28 mouse cellular contexts compared by ENCODE assay signal in the genomic region with DNA sequence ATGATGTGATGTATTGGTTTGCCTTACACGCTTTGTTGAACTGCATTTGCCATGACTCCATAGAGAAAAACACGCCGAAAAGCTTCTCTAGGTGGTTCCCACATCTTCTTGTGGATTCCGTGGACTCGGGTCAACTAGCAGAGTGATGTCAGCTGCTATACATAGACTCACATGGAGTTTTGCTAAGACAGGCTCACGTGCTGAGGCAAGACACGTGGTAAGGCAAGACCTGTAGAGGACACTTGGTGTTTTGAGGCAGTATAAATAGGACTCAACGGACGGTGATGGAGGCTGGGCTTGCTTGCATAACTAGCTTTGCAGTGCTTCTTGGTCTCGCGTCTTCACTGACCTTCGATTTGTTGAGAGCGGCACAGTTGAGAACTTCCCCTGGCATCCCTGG. TPM values are rescaled to one million over a fixed set of nuclear protein-coding genes. Genes with fewer than 3 reads are reported as not detected.
DNase-seq lines count a peak whose midpoint lies in the region; ATAC-seq and TF ChIP-seq lines count a peak whose summit lies in the region.
"Had no signal": no experiment of that assay in that cellular context is flagged by ENCODE, and none has a peak within 500 bp of the region (broad histone marks: within the 10 kb centered on the region; RNA-seq: fewer than 3 reads in every experiment).

No protein-coding gene starts in this region.

- 0 out of 2 replicates have a peak, but pooled peaks cover 2% of the 10 kb centered on the region for H3K27me3 ChIP-seq in heart, embryonic 15.5 days
- peaks cover under 1% of the 10 kb centered on the region for H3K27me3 ChIP-seq in CH12.LX (replicated peaks)
- H3K27me3 ChIP-seq: forebrain, embryonic 15.5 days; hindbrain, embryonic 12.5 days; hindbrain, embryonic 15.5 days had no signal

- intact Hi-C loops in heart, postnatal 14 days (cut with DNase I) = no loop called here

- no peak for TF ChIP-seq EP300 in CH12.LX (IDR thresholded peaks at IDR 0.05; ENCODE audit: low read length)

- no peak for TF ChIP-seq RAD21 in CH12.LX (IDR thresholded peaks at IDR 0.05; ENCODE audit: low read depth, low read length)

- no peak overlapping the region for H3K9ac ChIP-seq in heart, embryonic 15.5 days
- no peak overlapping the region for H3K9ac ChIP-seq in CH12.LX (ENCODE audit: insufficient read depth, low read depth)
- H3K9ac ChIP-seq: embryonic facial prominence, embryonic 13.5 days; forebrain, embryonic 12.5 days; forebrain, embryonic 15.5 days; heart, embryonic 12.5 days; hindbrain, embryonic 12.5 days; hindbrain, embryonic 15.5 days had no signal

- no peak overlapping the region for H3K27ac ChIP-seq in heart, embryonic 15.5 days
- H3K27ac ChIP-seq in CH12.LX (ENCODE audit: insufficient read depth, low read depth) = no peak overlapping the region
- H3K27ac ChIP-seq: embryonic facial prominence, embryonic 10.5 days; embryonic facial prominence, embryonic 13.5 days; forebrain, embryonic 12.5 days; forebrain, embryonic 15.5 days; hindbrain, embryonic 12.5 days; hindbrain, embryonic 15.5 days had no signal

- ATAC-seq in heart, embryonic 15.5 days (replicated peaks; ENCODE audit: insufficient number of reproducible peaks, insufficient read depth, low FRiP score, low read depth) = 0 out of 2 replicates have a peak, but pooled peaks have one; percentile 67
- ATAC-seq: forebrain, embryonic 15.5 days; intestine, postnatal 0 days had no signal

- no peaks in the 10 kb centered on the region for H3K36me3 ChIP-seq in heart, embryonic 15.5 days
- no peaks in the 10 kb centered on the region for H3K36me3 ChIP-seq in CH12.LX (replicated peaks in 1 of 2; ENCODE audit: control insufficient read depth in 1 of 2, insufficient read depth in 1 of 2, low read length in 1 of 2)
- H3K36me3 ChIP-seq: embryonic facial prominence, embryonic 10.5 days; embryonic facial prominence, embryonic 13.5 days; forebrain, embryonic 12.5 days; forebrain, embryonic 15.5 days; G1E; heart, embryonic 12.5 days; hindbrain, embryonic 12.5 days; hindbrain, embryonic 15.5 days had no signal

- in situ Hi-C loops in CH12.LX (cut with MboI; ENCODE audit: low pct_ligation_motif_present, low pct_unique_long_range_greater_than_20kb, low sequenced_read_pairs) = loop anchor here (25.0 kb wide), 1 partner anchor 164 kb away; a partner anchor contains a TSS

- H3K4me1 ChIP-seq in heart, embryonic 15.5 days (replicated peaks) = peaks cover 6% of the 10 kb centered on the region; the same call in 1 of the 2 replicates
- H3K4me1 ChIP-seq in CH12.LX (ENCODE audit: control insufficient read depth in 1 of 2, insufficient read depth in 2 of 2) = peaks cover 12 to 26% of the 10 kb centered on the region in 2 experiments
- H3K4me1 ChIP-seq: forebrain, embryonic 12.5 days; forebrain, embryonic 15.5 days; hindbrain, embryonic 15.5 days had no signal

- 57% methylated on average over 13 of the region's 13 CpGs for WGBS in heart, embryonic 15.5 days

- no peak for TF ChIP-seq CTCF in CH12.LX (conservative IDR thresholded peaks at IDR 0.05 in 1 of 2, IDR thresholded peaks at IDR 0.05 in 1 of 2; ENCODE audit: low read depth in 2 of 2, low read length in 2 of 2)

- dilution Hi-C loops in CH12.LX (cut with MboI; ENCODE audit: extremely low pct_ligation_motif_present, extremely low pct_unique_long_range_greater_than_20kb, low sequenced_read_pairs) = no loop called here

- H3K79me2 ChIP-seq in CH12.LX (replicated peaks; ENCODE audit: control insufficient read depth, extremely low read depth, insufficient read depth, poor library complexity, severe bottlenecking) = no peaks in the 10 kb centered on the region

- H3K4me3 ChIP-seq in heart, embryonic 15.5 days = no peak overlapping the region
- no peak overlapping the region for H3K4me3 ChIP-seq in CH12.LX (replicated peaks in 1 of 3; ENCODE audit: low read depth in 2 of 3, low read length in 2 of 3, poor library complexity in 1 of 3)
- H3K4me3 ChIP-seq: embryonic facial prominence, embryonic 10.5 days; embryonic facial prominence, embryonic 13.5 days; erythroblast, embryonic 14.5 days; forebrain, embryonic 12.5 days; forebrain, embryonic 15.5 days; heart, embryonic 12.5 days; hindbrain, embryonic 12.5 days; hindbrain, embryonic 15.5 days had no signal

- no peak overlapping the region for H3K4me2 ChIP-seq in heart, embryonic 15.5 days
- no peak overlapping the region for H3K4me2 ChIP-seq in CH12.LX (ENCODE audit: insufficient read depth, low read depth, poor library complexity, severe bottlenecking)
- H3K4me2 ChIP-seq: embryonic facial prominence, embryonic 13.5 days; forebrain, embryonic 12.5 days; forebrain, embryonic 15.5 days; heart, embryonic 12.5 days; hindbrain, embryonic 12.5 days; hindbrain, embryonic 15.5 days had no signal

- H3K9me3 ChIP-seq in heart, embryonic 15.5 days (replicated peaks) = no peaks in the 10 kb centered on the region
- H3K9me3 ChIP-seq in CH12.LX (replicated peaks; ENCODE audit: low read length) = no peaks in the 10 kb centered on the region
- H3K9me3 ChIP-seq: embryonic facial prominence, embryonic 10.5 days; embryonic facial prominence, embryonic 13.5 days; forebrain, embryonic 12.5 days; forebrain, embryonic 15.5 days; G1E; heart, embryonic 12.5 days; hindbrain, embryonic 12.5 days; hindbrain, embryonic 15.5 days had no signal

- TF ChIP-seq POLR2A in CH12.LX (IDR thresholded peaks at IDR 0.05; ENCODE audit: low read depth, low read length) = no peak

- peak; percentile 86 for DNase-seq in heart, adult 11 months
- DNase-seq in heart, postnatal 4 days = no peak
- no peak for DNase-seq in heart, postnatal 14 days
- DNase-seq in CH12.LX (ENCODE audit: extremely low read depth) = no peak
- no peak for DNase-seq in spleen, adult 18-20 months
- DNase-seq: adrenal gland, adult 2 months; adrenal gland, postnatal 14 days; cerebellum, adult 11-12 months; cerebellum, adult 8-10 months; cerebellum, postnatal 10 days; cerebellum, postnatal 36 days; embryo, embryonic 11 days; gastrocnemius, postnatal 25 days; kidney, adult 9 months had no signal

TF ChIP-seq in CH12.LX, 34 proteins besides CTCF, POLR2A, EP300 and RAD21:
- TF ChIP-seq BHLHE40 (IDR thresholded peaks at IDR 0.05; ENCODE audit: low read depth, low read length) (peak; percentile 69), POLR2AphosphoS2 (IDR thresholded peaks at IDR 0.05; ENCODE audit: low read depth, low read length) (no peak), JUN (IDR thresholded peaks at IDR 0.05; ENCODE audit: insufficient read depth, low read depth, low read length) (no peak), ZC3H11A (IDR thresholded peaks at IDR 0.05; ENCODE audit: low read depth, low read length) (no peak), MEF2A (IDR thresholded peaks at IDR 0.05; ENCODE audit: borderline replicate concordance, low read depth, low read length) (0 out of 2 replicates have a peak, but pooled peaks have one; percentile 19), GABPA (IDR thresholded peaks at IDR 0.05; ENCODE audit: insufficient replicate concordance, low read depth, low read length) (no peak), SIN3A (IDR thresholded peaks at IDR 0.05; ENCODE audit: low read length) (no peak), PAX5 (IDR thresholded peaks at IDR 0.05; ENCODE audit: low read length) (no peak)

RNA-seq across cellular contexts. Expression of a gene that starts 8.2 kb away (rescaled TPM):
- 10 to 100 TPM; 21.5 to 21.9 TPM for total RNA-seq in heart, postnatal 4 days (2021)
- 19.2 and 22.5 TPM in 2 replicates for polyA plus RNA-seq in heart, embryonic 15.5 days (2015; fragmentation: Nextera tagmentation; extraction: Ambion mirVana)
- 10 to 100 TPM; 19.0 to 19.1 TPM for total RNA-seq in heart, postnatal 14 days (2021)
- 20.2 and 23.1 TPM in 2 replicates for total RNA-seq in CH12.LX (2012; rRNA removed)
- 10.4 and 12.4 TPM in 2 replicates for total RNA-seq in CH12.LX (2014; rRNA removed)
- polyA plus RNA-seq in CH12.LX (2012; ENCODE audit: insufficient read length, low read depth) = 17.5 and 17.6 TPM in 2 replicates

RNA-seq across cellular contexts. Expression of a gene that starts 23.2 kb away (rescaled TPM):
- total RNA-seq in heart, postnatal 4 days (2021) = under 1 TPM; 0.71 to 0.92 TPM
- 1.3 and 1.6 TPM in 2 replicates for polyA plus RNA-seq in heart, embryonic 15.5 days (2015; fragmentation: Nextera tagmentation; extraction: Ambion mirVana)
- under 1 TPM; 0.39 to 0.50 TPM for total RNA-seq in heart, postnatal 14 days (2021)
- total RNA-seq in CH12.LX (2012; rRNA removed) (1.0 and 2.5 TPM in 2 replicates), CH12.LX (2014; rRNA removed) (1.7 and 2.7 TPM in 2 replicates)
- polyA plus RNA-seq in CH12.LX (2012; ENCODE audit: insufficient read length, low read depth) = 1.9 and 2.5 TPM in 2 replicates
- total RNA-seq: adrenal gland, adult 2 months; adrenal gland, postnatal 14 days; gastrocnemius, adult 8-10 months; gastrocnemius, postnatal 25 days; hematopoietic stem cell, adult 5-6 weeks had no signal
- polyA plus RNA-seq: erythroblast, embryonic 14.5 days; G1E had no signal

RNA-seq across cellular contexts. Expression of a gene that starts 24.8 kb away (rescaled TPM):
- total RNA-seq in heart, postnatal 4 days (2021) = not detected
- polyA plus RNA-seq in heart, embryonic 15.5 days (2015; fragmentation: Nextera tagmentation; extraction: Ambion mirVana) = 0.16 and 0.29 TPM in 2 replicates
- total RNA-seq in heart, postnatal 14 days (2021) = under 1 TPM in 1 of 2 experiments, not detected in 1; 0.12 TPM
- total RNA-seq in CH12.LX (2012; rRNA removed) (not detected in 2 replicates), CH12.LX (2014; rRNA removed) (not detected in 2 replicates)
- not detected in 2 replicates for polyA plus RNA-seq in CH12.LX (2012; ENCODE audit: insufficient read length, low read depth)
- total RNA-seq: adrenal gland, adult 2 months; adrenal gland, postnatal 14 days; adrenal gland, postnatal 4 days; G1E; gastrocnemius, adult 8-10 months; gastrocnemius, postnatal 25 days; hematopoietic stem cell, adult 5-6 weeks had no signal
- polyA plus RNA-seq: adrenal gland, adult 2 months; erythroblast, embryonic 14.5 days; G1E; intestine, postnatal 0 days had no signal

RNA-seq across cellular contexts. Expression of a gene that starts 51.1 kb away (rescaled TPM):
- under 1 TPM; 0.20 to 0.24 TPM for total RNA-seq in heart, postnatal 4 days (2021)
- polyA plus RNA-seq in heart, embryonic 15.5 days (2015; fragmentation: Nextera tagmentation; extraction: Ambion mirVana) = 0.96 and 1.5 TPM in 2 replicates
- under 1 TPM; 0.07 to 0.49 TPM for total RNA-seq in heart, postnatal 14 days (2021)
- total RNA-seq in CH12.LX (2012; rRNA removed) (0.42 and 0.50 TPM in 2 replicates), CH12.LX (2014; rRNA removed) (0.12 and 0.30 TPM in 2 replicates)
- 0.53 and 0.72 TPM in 2 replicates for polyA plus RNA-seq in CH12.LX (2012; ENCODE audit: insufficient read length, low read depth)
- total RNA-seq: gastrocnemius, adult 8-10 months; gastrocnemius, postnatal 25 days had no signal
- polyA plus RNA-seq: erythroblast, embryonic 14.5 days; G1E had no signal

RNA-seq across cellular contexts. Expression of a gene that starts 57.1 kb away (rescaled TPM):
- 1 to 10 TPM; 1.5 to 1.9 TPM for total RNA-seq in heart, postnatal 4 days (2021)
- polyA plus RNA-seq in heart, embryonic 15.5 days (2015; fragmentation: Nextera tagmentation; extraction: Ambion mirVana) = 3.0 and 6.8 TPM in 2 replicates
- total RNA-seq in heart, postnatal 14 days (2021) = 1 to 10 TPM; 1.5 to 2.1 TPM
- 91.5 and 136 TPM in 2 replicates for total RNA-seq in CH12.LX (2012; rRNA removed)
- 87.4 and 90.0 TPM in 2 replicates for total RNA-seq in CH12.LX (2014; rRNA removed)
- 76.6 and 78.7 TPM in 2 replicates for polyA plus RNA-seq in CH12.LX (2012; ENCODE audit: insufficient read length, low read depth)
